Mouse (Mus musculus) cerebellum, adult 11-12 months (tissue): ENCODE results near the gene Mettl1.

ENCODE experiments used
- DNase-seq: peaks from one replicate; pipeline ENCODE4 v3.0.0; 2022

The Mettl1 gene

GRCm38 (mm10) chr10:127090560-127091411, 49.6 kb downstream of the Mettl1 start:
- DNase-seq = peak; percentile 52

- peak; percentile 52 for DNase-seq
Observed at GRCm38 (mm10) chr10:127091507-127092396, 50.5 kb downstream of the Mettl1 start.

- peak; percentile 35 for DNase-seq
Observed at GRCm38 (mm10) chr10:127092742-127093141, 51.5 kb downstream of the Mettl1 start.

- peak; percentile 58 for DNase-seq
Observed at GRCm38 (mm10) chr10:127094382-127094802, 53.2 kb downstream of the Mettl1 start.
